Mouse (Mus musculus): ENCODE data around the gene Hipk3.
A peak's percentile ranks its signal among the peaks of the same experiment; 100 is the strongest.

Hipk3 gene

DNA sequence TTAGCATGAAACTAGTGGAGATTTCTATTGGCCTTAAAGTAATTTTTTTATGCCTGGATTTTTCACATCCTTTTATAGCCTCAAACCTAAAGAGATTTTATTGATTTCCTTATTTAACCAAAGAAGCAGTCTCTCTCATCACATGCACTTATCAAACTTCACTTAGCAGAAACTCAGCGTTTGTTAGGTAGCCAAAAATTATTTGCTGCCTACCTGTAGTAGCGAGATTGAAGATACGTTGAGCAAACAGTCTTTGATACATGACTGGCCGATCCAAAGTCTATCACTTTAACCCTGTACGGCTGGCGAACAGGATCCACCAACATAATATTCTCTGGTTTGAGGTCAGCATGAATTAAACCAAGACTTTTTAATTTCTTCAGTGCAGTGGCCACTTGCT lies 23.7 kb downstream of the Hipk3 start:
- no peak for DNase-seq

DNA sequence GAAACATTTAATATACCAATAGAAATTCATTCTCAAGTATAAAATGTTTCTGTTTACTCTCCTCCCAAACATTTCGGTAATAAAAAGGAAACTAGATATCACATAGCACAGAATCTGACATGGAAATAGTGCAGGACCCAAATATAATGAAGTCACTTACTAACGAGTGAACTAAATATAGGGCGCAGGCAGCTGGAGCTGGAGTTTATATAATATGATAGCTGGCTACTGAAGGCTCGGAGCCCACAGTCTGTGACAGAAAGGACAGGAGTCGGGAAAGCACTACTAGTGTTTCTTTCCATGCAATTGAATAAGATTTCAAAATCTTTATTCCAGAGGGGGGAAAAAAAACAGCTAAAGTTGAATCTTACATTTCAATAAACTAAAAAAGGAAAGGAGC lies 25.8 kb downstream of the Hipk3 start:
- no peak for DNase-seq

- DNase-seq: no peak
Measured at GRCm38 (mm10) chr2:104466908-104467616, 27.2 kb downstream of the Hipk3 start.

DNA sequence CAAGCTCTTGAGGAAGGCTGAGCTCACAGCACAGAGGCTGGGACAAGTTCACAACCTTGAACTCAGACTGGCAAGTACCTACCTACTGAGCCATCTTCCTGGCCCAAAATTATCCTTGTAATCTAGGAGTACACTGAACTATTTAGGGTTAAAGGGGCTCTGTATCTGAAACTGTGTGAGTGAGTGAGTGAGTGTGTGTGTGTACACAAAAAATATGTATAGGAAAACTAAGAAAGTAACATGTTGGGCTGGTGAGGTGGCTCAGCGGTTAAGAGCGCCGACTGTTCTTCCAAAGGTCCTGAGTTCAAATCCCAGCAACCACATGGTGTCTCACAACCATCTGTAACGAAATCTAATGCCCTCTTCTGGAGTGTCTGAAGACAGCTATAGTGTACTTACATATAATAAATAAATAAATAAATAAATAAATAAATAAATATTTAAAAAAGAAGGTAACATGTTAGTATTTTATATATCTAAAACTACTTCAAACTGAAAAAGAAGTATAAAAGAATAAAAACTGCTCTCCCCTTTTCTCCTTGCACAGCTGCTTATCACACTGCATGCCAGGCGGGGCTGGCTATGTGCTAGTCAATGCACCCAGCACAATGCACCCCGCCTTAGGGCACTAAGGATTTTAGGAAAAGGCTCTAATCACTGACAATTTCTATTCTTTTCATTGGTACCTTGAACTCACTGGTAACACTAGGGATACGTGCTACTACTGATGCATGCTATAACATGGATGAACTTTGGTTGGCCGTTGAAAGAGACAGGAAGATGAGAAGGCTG lies 28.4 kb downstream of the Hipk3 start:
- no peak for DNase-seq

DNA sequence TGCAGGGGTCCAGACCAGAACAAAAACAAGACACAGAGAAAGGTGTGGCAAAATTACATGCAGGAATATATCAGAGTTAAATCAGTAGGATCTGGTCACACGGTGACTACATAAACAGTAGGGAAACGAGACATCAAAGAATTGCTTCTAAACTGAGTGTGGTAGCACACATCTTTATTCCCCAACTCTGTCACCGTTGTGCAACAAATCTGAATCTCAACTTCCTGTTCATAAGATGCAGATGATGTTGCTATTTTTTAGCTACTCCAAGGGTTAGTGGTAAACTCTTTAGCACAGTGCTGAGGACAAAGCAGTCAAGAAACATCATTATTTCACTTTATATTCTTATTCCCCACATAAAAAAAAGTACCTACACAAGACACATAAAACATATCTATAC lies 34.2 kb downstream of the Hipk3 start:
- DNase-seq: no peak

GRCm38 (mm10) chr2:104458569-104459332 lies 35.5 kb downstream of the Hipk3 start:
- DNase-seq: no peak

GRCm38 (mm10) chr2:104457106-104457505 lies 37.1 kb downstream of the Hipk3 start:
- DNase-seq: no peak

GRCm38 (mm10) chr2:104450685-104451084 lies 43.6 kb downstream of the Hipk3 start:
- DNase-seq: no peak

DNA sequence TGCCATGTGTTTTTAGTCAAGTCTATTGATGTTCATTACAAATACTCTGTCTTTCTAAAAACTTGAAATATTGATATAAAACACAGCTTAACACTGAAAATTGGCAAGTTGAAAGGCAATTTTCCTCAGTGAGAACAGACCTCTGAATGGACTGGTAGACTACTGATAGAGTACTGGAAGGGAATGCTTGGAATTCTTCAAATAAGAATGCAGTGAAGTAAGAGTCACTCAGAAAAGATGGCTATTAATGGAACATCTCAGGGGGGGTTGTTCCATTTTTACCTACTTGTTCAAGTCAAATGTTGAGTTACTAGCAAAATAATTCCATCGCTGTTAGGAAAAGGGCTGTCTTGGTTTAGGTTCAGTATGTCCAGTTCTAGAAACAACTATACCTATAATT lies 45.1 kb downstream of the Hipk3 start:
- DNase-seq: no peak

DNA sequence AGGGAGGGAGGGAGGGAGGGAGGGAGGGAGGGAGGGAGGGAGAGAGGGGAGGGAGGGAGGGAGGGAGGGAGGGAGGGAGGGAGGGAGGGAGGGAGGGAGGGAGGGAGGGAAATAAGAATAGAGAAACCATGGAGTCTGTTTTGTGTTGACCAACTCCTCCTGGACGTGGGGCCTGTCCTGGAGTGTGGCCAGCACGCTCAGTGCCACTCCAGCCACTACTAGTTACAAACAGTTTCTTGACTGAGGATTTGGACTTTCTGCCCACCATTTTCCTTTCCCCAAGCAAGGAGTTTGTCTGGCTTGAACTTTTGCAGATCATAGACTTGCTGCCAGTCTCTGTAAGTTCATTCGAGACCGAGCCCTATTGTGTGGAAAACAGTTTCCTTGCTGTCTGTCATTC lies 46.0 kb downstream of the Hipk3 start:
- DNase-seq: no peak

GRCm38 (mm10) chr2:104446016-104446415 lies 48.2 kb downstream of the Hipk3 start:
- DNase-seq: no peak

DNA sequence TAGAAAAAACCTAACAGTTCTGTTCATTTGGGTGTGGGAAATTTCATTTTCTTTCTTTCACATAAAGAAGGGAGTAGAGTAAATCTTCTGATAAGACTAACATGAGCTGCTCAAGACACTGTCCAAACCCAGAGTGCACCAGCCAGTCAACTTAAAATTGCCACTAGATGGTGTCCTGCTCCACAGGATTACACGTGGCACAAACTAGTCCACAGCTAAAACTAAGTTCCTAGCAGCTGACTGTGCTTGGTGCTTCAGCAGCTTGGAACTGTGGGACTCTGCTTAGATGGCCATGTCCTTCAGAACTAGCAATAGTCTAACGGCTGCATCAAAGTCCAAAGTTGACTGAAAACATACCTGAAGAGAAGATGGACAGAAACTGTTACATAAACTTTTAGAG lies 49.5 kb downstream of the Hipk3 start:
- DNase-seq: peak; percentile 62 to 71

DNA sequence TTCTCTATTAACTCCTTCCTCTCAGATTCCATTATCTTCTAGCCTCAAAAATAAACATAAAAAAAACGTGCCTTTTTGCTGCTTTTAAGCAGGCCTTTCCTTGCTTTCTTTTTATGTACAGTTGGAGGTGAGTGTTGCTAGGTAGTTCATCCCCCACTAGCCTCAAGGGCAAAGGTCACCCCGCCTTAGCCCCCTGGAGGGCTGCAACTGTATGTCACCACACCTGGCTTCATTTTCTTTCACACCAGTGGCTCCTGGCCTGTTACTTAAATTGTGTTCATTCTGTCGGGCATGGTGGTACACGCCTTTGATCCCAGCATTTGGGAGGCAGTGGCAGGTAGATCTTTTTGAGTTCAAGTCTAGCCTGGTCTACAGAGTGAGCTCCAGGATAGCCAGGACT lies 51.9 kb downstream of the Hipk3 start:
- no peak for DNase-seq

GRCm38 (mm10) chr2:104436226-104436625 lies 58.0 kb downstream of the Hipk3 start:
- DNase-seq: no peak

- DNase-seq: no peak
Measured at GRCm38 (mm10) chr2:104431067-104431466, 63.2 kb downstream of the Hipk3 start.

- no peak for DNase-seq
Measured at GRCm38 (mm10) chr2:104430566-104430965, 63.7 kb downstream of the Hipk3 start.

DNA sequence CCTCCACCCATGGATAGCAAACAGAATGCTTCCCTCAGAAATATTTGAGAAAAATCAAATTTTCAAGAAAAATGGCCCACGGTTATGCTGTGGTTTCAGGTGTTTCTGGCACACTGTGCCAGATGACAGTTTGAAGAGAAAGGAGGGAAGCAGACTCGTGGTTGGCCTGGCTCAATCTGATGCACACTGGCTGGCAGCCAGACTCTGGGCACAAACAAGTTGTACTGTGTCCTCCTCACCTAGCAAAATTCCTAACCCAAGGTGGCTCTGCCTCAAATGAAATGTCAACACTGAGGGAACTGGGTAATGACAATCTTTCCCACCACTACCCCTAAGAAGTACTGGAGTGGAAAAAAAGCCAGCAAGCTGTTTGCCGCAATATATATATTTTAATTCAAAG lies 68.1 kb downstream of the Hipk3 start:
- no peak for DNase-seq

GRCm38 (mm10) chr2:104422230-104422629 lies 72.0 kb downstream of the Hipk3 start:
- no peak for DNase-seq

DNA sequence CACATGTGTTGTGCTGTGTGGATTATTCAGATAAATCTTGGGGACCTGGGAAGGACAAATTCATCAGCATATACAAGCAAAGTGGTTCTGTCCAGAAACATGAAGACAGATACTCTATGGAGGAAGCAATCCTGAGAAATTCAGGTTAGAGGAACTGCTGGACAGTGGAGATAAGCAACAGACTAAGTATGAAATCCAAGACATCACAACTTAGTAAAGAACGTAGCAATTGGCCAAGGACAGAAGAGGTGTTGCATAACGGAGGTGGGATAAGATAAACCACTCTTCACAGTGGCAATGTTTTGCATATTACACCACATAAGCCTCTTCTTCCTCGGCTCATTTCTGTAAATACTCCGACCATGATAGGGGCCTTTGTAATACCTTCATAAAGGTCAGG lies 73.4 kb downstream of the Hipk3 start:
- DNase-seq: no peak

- DNase-seq: no peak
Measured at GRCm38 (mm10) chr2:104419999-104420398, 74.2 kb downstream of the Hipk3 start.

- no peak for DNase-seq
Measured at GRCm38 (mm10) chr2:104419411-104419810, 74.8 kb downstream of the Hipk3 start.

- no peak for DNase-seq
Measured at GRCm38 (mm10) chr2:104413011-104413410, 81.2 kb downstream of the Hipk3 start.

GRCm38 (mm10) chr2:104412496-104412895 lies 81.8 kb downstream of the Hipk3 start:
- no peak for DNase-seq

DNA sequence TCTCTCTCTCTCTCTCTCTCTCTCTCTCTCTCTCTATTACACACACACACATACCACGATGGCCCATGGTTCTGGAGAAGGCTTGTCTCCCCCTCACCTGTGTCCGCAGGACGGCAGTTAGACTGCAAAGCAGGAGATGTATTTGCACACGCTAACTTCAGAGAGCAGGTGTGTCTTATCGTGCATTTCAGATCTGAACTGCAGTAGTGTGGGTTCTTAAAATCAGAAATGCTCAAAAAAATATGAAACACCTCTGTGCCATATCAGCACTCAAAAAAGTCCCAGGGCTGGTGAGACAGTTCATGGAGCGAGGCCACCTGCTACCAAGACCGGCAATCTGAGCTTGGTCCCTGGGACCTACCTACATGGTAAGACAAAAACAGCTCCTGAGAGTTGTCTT lies 82.4 kb downstream of the Hipk3 start:
- DNase-seq: no peak
